Mouse (Mus musculus): ENCODE measurements around the gene Rsph14.

- no peak for TF ChIP-seq POLR2A (IDR thresholded peaks at IDR 0.05; ENCODE audit: borderline replicate concordance, low read depth, low read length)
- no peak for TF ChIP-seq CTCF (IDR thresholded peaks at IDR 0.05; ENCODE audit: low read depth, low read length)
Observed at GRCm38 (mm10) chr10:75006889-75007662, 25.3 kb downstream of the Rsph14 start.

All from bone marrow macrophage, adult 2 months (primary cell).